Comparison of ENCODE assay signal across 24 mouse cellular contexts in genomic region chr17:45935291-45935690, GRCm38 (mm10).
DNase-seq lines count a peak whose midpoint lies in the region; ATAC-seq and TF ChIP-seq lines count a peak whose summit lies in the region.
"Had no signal": no experiment of that assay in that cellular context is flagged by ENCODE, and none has a peak within 500 bp of the region (broad histone marks: within the 10 kb centered on the region; RNA-seq: fewer than 3 reads in every experiment).

No protein-coding gene starts in this region.

- no peak for TF ChIP-seq CTCF in midbrain, postnatal 0 days (IDR thresholded peaks at IDR 0.05)

- peaks cover 69% of the 10 kb centered on the region for H3K4me1 ChIP-seq in midbrain, embryonic 10.5 days
- no peaks in the 10 kb centered on the region for H3K4me1 ChIP-seq in midbrain, postnatal 0 days (ENCODE audit: insufficient read depth, low read length)
- H3K4me1 ChIP-seq in intestine, embryonic 16.5 days (ENCODE audit: control insufficient read depth, insufficient read depth, low read length), result peaks cover 5% of the 10 kb centered on the region; the same call in 1 of the 2 replicates
- H3K4me1 ChIP-seq in limb, embryonic 10.5 days, result peaks cover 95% of the 10 kb centered on the region
- H3K4me1 ChIP-seq: forebrain, embryonic 15.5 days; hindbrain, embryonic 15.5 days had no signal

- no peak overlapping the region for H3K4me3 ChIP-seq in midbrain, embryonic 10.5 days
- no peak overlapping the region for H3K4me3 ChIP-seq in midbrain, postnatal 0 days (ENCODE audit: low read depth, low read length)
- H3K4me3 ChIP-seq in intestine, embryonic 16.5 days (ENCODE audit: low read length), result no peak overlapping the region
- no peak overlapping the region for H3K4me3 ChIP-seq in limb, embryonic 10.5 days
- H3K4me3 ChIP-seq: embryonic facial prominence, embryonic 10.5 days; embryonic facial prominence, embryonic 13.5 days; erythroblast, embryonic 14.5 days; forebrain, embryonic 12.5 days; forebrain, embryonic 15.5 days; heart, embryonic 13.5 days; hindbrain, embryonic 12.5 days; hindbrain, embryonic 15.5 days had no signal

- no peak overlapping the region for H3K4me2 ChIP-seq in midbrain, postnatal 0 days (ENCODE audit: low read depth, low read length, poor library complexity, severe bottlenecking)
- no peak overlapping the region for H3K4me2 ChIP-seq in intestine, embryonic 16.5 days (ENCODE audit: low read depth, low read length)
- H3K4me2 ChIP-seq: embryonic facial prominence, embryonic 13.5 days; forebrain, embryonic 12.5 days; forebrain, embryonic 15.5 days; heart, embryonic 13.5 days; hindbrain, embryonic 12.5 days; hindbrain, embryonic 15.5 days had no signal

- ATAC-seq in midbrain, postnatal 0 days (ENCODE audit: low FRiP score), result no peak
- ATAC-seq in intestine, embryonic 16.5 days, result 0 out of 2 replicates have a peak, but pooled peaks have one; percentile 21
- ATAC-seq: CD4-positive, CD25-positive, alpha-beta regulatory T cell, adult 4 months; forebrain, embryonic 15.5 days had no signal

- H3K27ac ChIP-seq in midbrain, embryonic 10.5 days (replicated peaks), result 0 out of 2 replicates have a peak overlapping the region, but pooled peaks have one; percentile 76
- no peak overlapping the region for H3K27ac ChIP-seq in midbrain, postnatal 0 days (ENCODE audit: low read depth, low read length)
- no peak overlapping the region for H3K27ac ChIP-seq in intestine, embryonic 16.5 days (ENCODE audit: low read length)
- peak overlapping the region; percentile 79 for H3K27ac ChIP-seq in limb, embryonic 10.5 days
- H3K27ac ChIP-seq: embryonic facial prominence, embryonic 10.5 days; embryonic facial prominence, embryonic 13.5 days; forebrain, embryonic 12.5 days; forebrain, embryonic 15.5 days; heart, embryonic 13.5 days; hindbrain, embryonic 12.5 days; hindbrain, embryonic 15.5 days had no signal

- 83% methylated on average over 4 of the region's 4 CpGs for WGBS in midbrain, embryonic 10.5 days
- 81% methylated on average over 4 of the region's 4 CpGs for WGBS in midbrain, postnatal 0 days
- 67% methylated on average over 4 of the region's 4 CpGs for WGBS in intestine, embryonic 16.5 days
- 76% methylated on average over 4 of the region's 4 CpGs for WGBS in limb, embryonic 10.5 days

- H3K9ac ChIP-seq in midbrain, postnatal 0 days (replicated peaks; ENCODE audit: low read length, poor library complexity, severe bottlenecking), result no peak overlapping the region
- no peak overlapping the region for H3K9ac ChIP-seq in intestine, embryonic 16.5 days (ENCODE audit: low read depth, low read length)
- H3K9ac ChIP-seq: embryonic facial prominence, embryonic 13.5 days; forebrain, embryonic 12.5 days; forebrain, embryonic 15.5 days; heart, embryonic 13.5 days; hindbrain, embryonic 12.5 days; hindbrain, embryonic 15.5 days had no signal

- peak; percentile 51 to 54 for DNase-seq in lung, adult 18-20 months
- no peak for DNase-seq in lung, postnatal 14 days
- no peak for DNase-seq in midbrain, embryonic 10.5 days (ENCODE audit: low spot score)
- no peak for DNase-seq in midbrain, postnatal 0 days (ENCODE audit: low spot score)
- DNase-seq in limb, embryonic 10.5 days (ENCODE audit: low spot score), result no peak
- DNase-seq: adrenal gland, adult 2 months; adrenal gland, postnatal 14 days; cerebellum, adult 11 months; cerebellum, adult 2 months; cerebellum, adult 9-11 months; cerebellum, postnatal 25 days; gastrocnemius, postnatal 25 days; heart, adult 18-20 months; heart, postnatal 14 days had no signal

- no peaks in the 10 kb centered on the region for H3K9me3 ChIP-seq in midbrain, embryonic 10.5 days (replicated peaks)
- H3K9me3 ChIP-seq in midbrain, postnatal 0 days (ENCODE audit: low read length), result no peaks in the 10 kb centered on the region
- H3K9me3 ChIP-seq in intestine, embryonic 16.5 days (ENCODE audit: control insufficient read depth, low read length), result no peaks in the 10 kb centered on the region
- H3K9me3 ChIP-seq in limb, embryonic 10.5 days (replicated peaks), result no peaks in the 10 kb centered on the region
- H3K9me3 ChIP-seq: embryonic facial prominence, embryonic 10.5 days; embryonic facial prominence, embryonic 13.5 days; forebrain, embryonic 12.5 days; forebrain, embryonic 15.5 days; heart, embryonic 13.5 days; hindbrain, embryonic 12.5 days; hindbrain, embryonic 15.5 days had no signal

- H3K27me3 ChIP-seq in midbrain, embryonic 10.5 days (ENCODE audit: low read depth, poor library complexity, severe bottlenecking), result peaks cover 82% of the 10 kb centered on the region
- no peaks in the 10 kb centered on the region for H3K27me3 ChIP-seq in midbrain, postnatal 0 days (ENCODE audit: insufficient read depth, low read length)
- H3K27me3 ChIP-seq in intestine, embryonic 16.5 days (replicated peaks; ENCODE audit: control insufficient read depth, insufficient read depth, low read length), result no peaks in the 10 kb centered on the region
- 0 out of 2 replicates have a peak, but pooled peaks cover 4% of the 10 kb centered on the region for H3K27me3 ChIP-seq in limb, embryonic 10.5 days (ENCODE audit: low read depth, poor library complexity, severe bottlenecking)
- H3K27me3 ChIP-seq: embryonic facial prominence, embryonic 13.5 days; forebrain, embryonic 15.5 days; heart, embryonic 13.5 days; hindbrain, embryonic 15.5 days had no signal

- no peaks in the 10 kb centered on the region for H3K36me3 ChIP-seq in midbrain, embryonic 10.5 days
- H3K36me3 ChIP-seq in midbrain, postnatal 0 days (ENCODE audit: insufficient read depth, low read length), result no peaks in the 10 kb centered on the region
- no peaks in the 10 kb centered on the region for H3K36me3 ChIP-seq in intestine, embryonic 16.5 days (ENCODE audit: control insufficient read depth, insufficient read depth, low read length)
- no peaks in the 10 kb centered on the region for H3K36me3 ChIP-seq in limb, embryonic 10.5 days
- H3K36me3 ChIP-seq: embryonic facial prominence, embryonic 10.5 days; embryonic facial prominence, embryonic 13.5 days; forebrain, embryonic 12.5 days; forebrain, embryonic 15.5 days; heart, embryonic 13.5 days; hindbrain, embryonic 12.5 days; hindbrain, embryonic 15.5 days had no signal

Comparison
In these comparisons a context has a peak if more than half of its experiments do, and no peak if none do; other contexts are left out.
1. DNase-seq: peak in lung, adult 18-20 months (2 of 2); none in lung, postnatal 14 days (single experiment), midbrain, embryonic 10.5 days (single experiment), midbrain, postnatal 0 days (single experiment) and limb, embryonic 10.5 days (single experiment).
2. H3K27ac ChIP-seq: peak in midbrain, embryonic 10.5 days (single experiment) and limb, embryonic 10.5 days (single experiment); none in midbrain, postnatal 0 days (single experiment) and intestine, embryonic 16.5 days (single experiment).